Mouse (Mus musculus): ENCODE results near the gene Aup1. TPM values are rescaled to one million over a fixed set of nuclear protein-coding genes. Genes with fewer than 3 reads are reported as not detected.

Gene Aup1
- 164 and 169 TPM in 2 replicates for polyA plus RNA-seq (2016; fragmentation: Nextera tagmentation; extraction: Ambion mirVana)

DNA sequence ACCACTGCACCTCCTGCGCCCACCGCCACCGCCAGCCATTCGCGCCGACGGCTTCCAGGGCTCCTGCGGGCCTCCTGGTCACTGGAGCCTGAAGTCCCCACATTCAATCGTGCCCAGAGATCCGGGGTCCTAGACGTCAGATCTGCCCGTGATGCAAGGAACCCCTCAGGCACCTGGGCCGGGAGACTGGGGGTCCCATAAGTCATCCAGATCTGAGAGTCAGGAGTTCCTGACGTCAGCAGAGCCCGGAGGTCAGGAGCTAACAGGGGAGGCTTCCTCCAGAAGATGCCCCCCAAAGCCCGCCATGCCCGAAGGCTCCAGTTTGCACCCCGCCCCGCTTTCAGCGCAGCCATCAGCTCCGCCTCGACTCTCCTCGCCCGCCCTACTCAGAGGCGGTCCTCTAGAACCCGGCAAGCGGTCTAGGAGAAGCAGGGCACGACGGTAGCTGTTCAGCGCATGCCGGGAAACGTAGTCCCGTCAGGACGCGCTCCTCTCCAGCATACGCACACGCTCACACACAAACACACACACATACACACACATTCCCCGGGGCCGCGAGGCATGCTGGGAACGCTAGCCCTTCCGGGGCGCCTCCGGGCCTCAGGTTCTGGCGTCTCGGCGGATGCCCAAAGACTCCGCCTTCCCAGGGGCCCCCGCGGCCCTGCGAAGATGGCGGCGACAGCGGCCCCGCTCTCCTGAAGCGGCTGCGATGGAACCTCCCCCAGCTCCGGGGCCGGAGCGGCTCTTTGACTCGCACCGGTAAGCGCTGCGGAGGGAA, at the start of gene Aup1:
Gene Aup1, plus strand, starts transcription at position 448 of the 778 bp plus-strand sequence.
- under 1% methylated on average over 64 of the region's 64 CpGs for WGBS
- H3K4me3 ChIP-seq, result peak within 1 kb of the TSS; percentile 97
- H3K27me3 ChIP-seq (ENCODE audit: poor library complexity, severe bottlenecking), result 0 out of 2 replicates have a peak, but pooled peaks cover 9% of the 10 kb centered on the region
- H3K4me1 ChIP-seq, result peaks cover 36% of the 10 kb centered on the region
- H3K9me3 ChIP-seq, result no peaks in the 10 kb centered on the region
- H3K27ac ChIP-seq, result peak within 1 kb of the TSS; percentile 93
- H3K36me3 ChIP-seq (replicated peaks), result peaks cover 62% of the 10 kb centered on the region
- peak; percentile 99 for DNase-seq (ENCODE audit: extremely low spot score, low spot score)

DNA sequence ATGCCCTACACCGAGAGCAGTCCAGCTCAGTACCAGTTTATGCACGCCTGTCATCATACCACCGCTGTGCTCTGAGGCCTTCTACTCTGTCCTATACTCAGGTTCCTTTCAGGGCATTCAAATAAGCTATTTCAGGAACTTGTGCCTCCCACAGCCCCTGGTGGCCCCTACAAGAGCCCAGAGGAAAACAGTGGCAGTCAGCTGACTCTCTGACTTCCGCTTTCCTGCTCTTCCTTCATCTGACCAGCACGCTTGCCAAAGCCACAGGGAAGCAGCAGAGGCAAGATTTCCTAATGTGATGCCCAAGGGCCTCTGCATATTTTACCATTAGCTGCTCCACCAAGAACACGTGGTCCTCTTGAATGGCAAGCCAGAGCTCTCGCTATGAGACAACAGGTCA, 49.4 kb upstream of the Aup1 start:
- H3K9me3 ChIP-seq, result no peaks in the 10 kb centered on the region
- no peak for DNase-seq (ENCODE audit: extremely low spot score, low spot score)
- WGBS, result 68% methylated on average over 7 of the region's 7 CpGs

DNA sequence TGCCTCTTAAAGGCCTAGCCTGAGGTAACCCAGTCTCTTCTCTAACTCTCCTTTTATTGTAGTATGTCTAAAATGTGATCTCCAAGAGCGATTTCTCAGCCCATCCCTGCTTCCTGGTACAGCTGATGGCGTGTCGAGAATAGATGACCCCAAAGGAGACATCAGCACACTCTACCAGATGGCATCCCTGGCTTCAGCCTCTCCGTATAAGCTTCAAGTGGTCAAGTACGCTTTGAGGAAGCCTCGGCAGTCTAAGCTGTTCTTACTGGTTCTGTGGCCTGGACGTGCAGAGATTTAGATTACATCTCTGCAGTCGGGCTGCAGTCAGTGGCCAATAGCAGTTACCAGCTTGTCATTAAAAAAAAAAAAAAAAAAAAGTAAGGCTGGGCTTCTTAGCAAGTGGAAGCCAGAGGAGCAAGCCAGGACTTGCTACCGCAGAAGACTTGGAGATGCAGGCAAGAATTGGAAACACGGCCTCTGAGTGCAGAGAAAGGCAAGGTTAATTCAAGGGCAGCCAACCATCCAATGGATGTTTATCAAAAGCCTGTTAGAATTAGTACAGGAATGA, 48.8 kb upstream of the Aup1 start:
- Histone ChIP-seq H3K9me3 (no peaks in the 10 kb centered on the region), H3K27me3 (ENCODE audit: poor library complexity, severe bottlenecking) (no peaks in the 10 kb centered on the region), H3K4me1 (peaks cover 12% of the 10 kb centered on the region), H3K4me3 (no peak overlapping the region), H3K36me3 (replicated peaks) (no peaks in the 10 kb centered on the region), H3K27ac (no peak overlapping the region)
- 89% methylated on average over 10 of the region's 10 CpGs for WGBS
- no peak for DNase-seq (ENCODE audit: extremely low spot score, low spot score)

More for the DNA sequence above, 49.4 kb upstream of the Aup1 start:
- peaks cover 16% of the 10 kb centered on the region for H3K4me1 ChIP-seq
- H3K4me3 ChIP-seq, result no peak overlapping the region
- 0 out of 2 replicates have a peak, but pooled peaks cover 2% of the 10 kb centered on the region for H3K27me3 ChIP-seq (ENCODE audit: poor library complexity, severe bottlenecking)
- no peak overlapping the region for H3K27ac ChIP-seq
- no peaks in the 10 kb centered on the region for H3K36me3 ChIP-seq (replicated peaks)

DNA sequence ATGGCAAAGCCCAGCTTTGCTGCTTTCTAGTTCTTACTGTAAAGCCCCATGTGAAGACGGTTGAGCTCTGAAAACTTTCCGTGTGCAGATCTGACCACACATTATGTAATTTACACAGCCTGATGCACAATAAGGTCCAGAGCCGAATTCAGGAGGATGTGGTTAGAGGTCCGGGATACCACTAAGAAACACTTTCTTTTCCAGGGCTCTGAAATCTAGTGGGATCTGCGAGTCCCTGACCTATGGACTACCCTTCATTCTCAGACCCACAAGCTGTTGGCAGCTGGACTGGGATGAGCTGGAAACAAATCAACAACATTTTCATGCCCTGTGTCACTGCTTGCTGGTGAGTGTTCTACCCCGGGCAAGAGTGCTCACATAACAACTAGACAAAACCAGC, 48.2 kb upstream of the Aup1 start:
- Histone ChIP-seq H3K27me3 (ENCODE audit: poor library complexity, severe bottlenecking) (no peaks in the 10 kb centered on the region; the same call in 1 of the 2 replicates), H3K9me3 (no peaks in the 10 kb centered on the region), H3K4me1 (peaks cover 9% of the 10 kb centered on the region), H3K36me3 (replicated peaks) (no peaks in the 10 kb centered on the region), H3K4me3 (no peak overlapping the region), H3K27ac (no peak overlapping the region)
- 88% methylated on average over 6 of the region's 6 CpGs for WGBS
- DNase-seq (ENCODE audit: extremely low spot score, low spot score), result no peak

DNA sequence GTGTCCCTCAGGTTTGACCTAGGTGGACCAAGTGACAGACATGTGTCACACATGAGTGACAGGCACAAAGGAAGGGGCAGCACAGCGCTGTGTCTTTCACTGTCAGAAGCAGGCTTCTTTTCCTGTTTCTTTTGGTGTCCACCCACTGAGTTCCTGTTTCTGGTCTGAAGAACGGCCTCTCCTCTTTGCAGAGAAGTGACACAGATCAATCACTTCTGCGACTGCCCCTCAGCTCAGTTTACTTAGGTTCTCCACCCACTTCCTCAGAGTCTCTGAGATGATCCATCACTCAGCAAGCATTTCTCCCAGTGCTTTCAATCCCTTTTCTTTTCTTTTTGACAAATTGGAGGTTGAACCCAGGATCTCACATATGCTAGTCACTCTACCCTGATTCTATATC, 45.7 kb upstream of the Aup1 start:
- 68% methylated on average over 3 of the region's 3 CpGs for WGBS
- no peak overlapping the region for H3K27ac ChIP-seq
- no peaks in the 10 kb centered on the region for H3K36me3 ChIP-seq (replicated peaks)
- no peaks in the 10 kb centered on the region for H3K9me3 ChIP-seq
- H3K4me1 ChIP-seq, result peaks cover 17% of the 10 kb centered on the region
- DNase-seq (ENCODE audit: extremely low spot score, low spot score), result no peak
- no peaks in the 10 kb centered on the region; the same call in 1 of the 2 replicates for H3K27me3 ChIP-seq (ENCODE audit: poor library complexity, severe bottlenecking)
- H3K4me3 ChIP-seq, result no peak overlapping the region

DNA sequence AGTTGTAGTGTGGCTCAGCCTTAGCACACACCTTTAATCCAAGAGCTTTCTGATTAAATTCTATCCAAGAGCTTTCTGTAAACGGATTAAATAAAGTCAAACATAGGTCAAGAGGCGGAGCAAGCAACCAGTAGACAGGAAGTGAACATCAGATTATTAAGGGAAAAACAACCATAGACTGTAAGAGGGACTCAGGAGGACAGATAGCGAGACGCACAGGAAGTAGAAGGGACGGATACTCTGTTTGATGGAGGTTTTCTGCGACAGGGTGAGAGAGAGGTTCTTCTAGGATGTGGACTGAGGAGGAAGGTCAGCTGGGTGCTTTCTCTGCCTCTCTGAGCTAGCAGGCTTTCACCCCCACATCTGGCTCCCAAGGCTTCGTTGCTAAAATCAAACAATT, 44.3 kb upstream of the Aup1 start:
- peaks cover 14% of the 10 kb centered on the region for H3K4me1 ChIP-seq
- no peak overlapping the region for H3K4me3 ChIP-seq
- H3K27ac ChIP-seq, result no peak overlapping the region
- H3K9me3 ChIP-seq, result no peaks in the 10 kb centered on the region
- H3K36me3 ChIP-seq (replicated peaks), result no peaks in the 10 kb centered on the region
- no peaks in the 10 kb centered on the region; the same call in 1 of the 2 replicates for H3K27me3 ChIP-seq (ENCODE audit: poor library complexity, severe bottlenecking)
- 75% methylated on average over 7 of the region's 7 CpGs for WGBS
- no peak for DNase-seq (ENCODE audit: extremely low spot score, low spot score)

DNA sequence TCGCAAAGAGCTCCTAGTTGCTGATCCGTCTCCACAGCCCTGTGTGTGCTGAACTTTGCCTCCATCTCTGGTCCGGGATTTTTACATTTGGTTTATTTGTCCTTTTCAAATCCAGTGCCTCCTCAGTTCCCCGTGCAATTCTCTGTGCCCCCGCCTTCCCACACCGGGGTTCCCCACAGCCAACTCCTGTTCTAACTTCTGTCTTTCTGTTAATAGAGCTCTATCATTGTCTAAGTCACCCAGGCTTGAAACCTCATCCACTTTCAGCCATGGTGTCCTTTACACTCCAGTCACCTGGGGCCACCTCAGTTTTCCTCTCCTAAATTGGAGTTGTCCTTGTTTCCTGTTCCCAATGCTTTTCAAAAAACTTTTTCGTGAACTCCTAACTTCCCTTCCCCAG, 43.1 kb upstream of the Aup1 start:
- Histone ChIP-seq H3K4me1 (peaks cover 12% of the 10 kb centered on the region), H3K9me3 (no peaks in the 10 kb centered on the region), H3K27ac (no peak overlapping the region), H3K27me3 (ENCODE audit: poor library complexity, severe bottlenecking) (no peaks in the 10 kb centered on the region; the same call in 1 of the 2 replicates), H3K4me3 (no peak overlapping the region), H3K36me3 (replicated peaks) (no peaks in the 10 kb centered on the region)
- 87% methylated on average over 7 of the region's 7 CpGs for WGBS
- DNase-seq (ENCODE audit: extremely low spot score, low spot score), result no peak

DNA sequence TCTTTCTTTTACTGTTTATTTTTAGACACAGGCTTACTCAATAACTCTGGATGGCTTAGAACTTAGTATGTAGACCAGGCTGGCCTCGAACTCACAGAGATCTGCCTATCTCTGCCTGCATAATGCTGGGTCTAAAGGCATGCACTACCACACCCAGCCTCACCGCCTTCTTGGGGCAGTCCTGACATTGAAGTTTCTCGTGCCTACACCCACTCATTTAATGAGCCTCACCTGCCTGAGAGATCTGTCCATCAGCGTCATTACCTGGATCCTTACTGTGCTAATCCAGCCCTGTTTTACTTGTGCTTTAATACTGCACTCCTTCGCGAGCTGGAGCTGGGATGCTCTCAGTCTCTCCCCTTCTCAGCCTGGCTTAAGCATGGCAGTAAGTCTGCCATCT, 42.6 kb upstream of the Aup1 start:
- 81% methylated on average over 6 of the region's 6 CpGs for WGBS
- no peak for DNase-seq (ENCODE audit: extremely low spot score, low spot score)
- no peaks in the 10 kb centered on the region; the same call in 1 of the 2 replicates for H3K27me3 ChIP-seq (ENCODE audit: poor library complexity, severe bottlenecking)
- H3K4me3 ChIP-seq, result no peak overlapping the region
- peaks cover 12% of the 10 kb centered on the region for H3K4me1 ChIP-seq
- H3K9me3 ChIP-seq, result no peaks in the 10 kb centered on the region
- no peak overlapping the region for H3K27ac ChIP-seq
- H3K36me3 ChIP-seq (replicated peaks), result no peaks in the 10 kb centered on the region

DNA sequence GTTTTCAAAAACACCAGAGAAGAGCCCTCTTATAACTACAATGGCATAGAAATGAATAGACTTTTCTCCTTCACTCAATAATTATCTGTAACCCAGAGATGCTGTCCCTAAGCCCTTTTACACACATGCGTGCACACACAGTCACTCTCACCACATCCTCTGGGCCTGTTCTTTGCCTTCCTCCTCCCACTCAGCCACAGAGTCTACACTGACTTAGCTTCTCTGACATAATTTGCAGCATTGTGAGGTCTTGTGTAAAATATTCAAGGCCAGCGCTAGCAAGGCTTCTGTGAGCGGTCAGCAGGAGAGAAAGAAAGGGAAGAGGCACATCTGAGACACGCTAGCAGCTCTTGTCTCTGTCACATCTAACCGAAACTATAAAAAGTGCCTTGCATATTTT, 40.9 kb upstream of the Aup1 start:
- no peak for DNase-seq (ENCODE audit: extremely low spot score, low spot score)
- WGBS, result 81% methylated on average over 5 of the region's 5 CpGs
- Histone ChIP-seq H3K27ac (no peak overlapping the region), H3K4me1 (peaks cover 12% of the 10 kb centered on the region), H3K27me3 (ENCODE audit: poor library complexity, severe bottlenecking) (no peaks in the 10 kb centered on the region; the same call in 1 of the 2 replicates), H3K9me3 (no peaks in the 10 kb centered on the region), H3K4me3 (no peak overlapping the region), H3K36me3 (replicated peaks) (no peaks in the 10 kb centered on the region)

DNA sequence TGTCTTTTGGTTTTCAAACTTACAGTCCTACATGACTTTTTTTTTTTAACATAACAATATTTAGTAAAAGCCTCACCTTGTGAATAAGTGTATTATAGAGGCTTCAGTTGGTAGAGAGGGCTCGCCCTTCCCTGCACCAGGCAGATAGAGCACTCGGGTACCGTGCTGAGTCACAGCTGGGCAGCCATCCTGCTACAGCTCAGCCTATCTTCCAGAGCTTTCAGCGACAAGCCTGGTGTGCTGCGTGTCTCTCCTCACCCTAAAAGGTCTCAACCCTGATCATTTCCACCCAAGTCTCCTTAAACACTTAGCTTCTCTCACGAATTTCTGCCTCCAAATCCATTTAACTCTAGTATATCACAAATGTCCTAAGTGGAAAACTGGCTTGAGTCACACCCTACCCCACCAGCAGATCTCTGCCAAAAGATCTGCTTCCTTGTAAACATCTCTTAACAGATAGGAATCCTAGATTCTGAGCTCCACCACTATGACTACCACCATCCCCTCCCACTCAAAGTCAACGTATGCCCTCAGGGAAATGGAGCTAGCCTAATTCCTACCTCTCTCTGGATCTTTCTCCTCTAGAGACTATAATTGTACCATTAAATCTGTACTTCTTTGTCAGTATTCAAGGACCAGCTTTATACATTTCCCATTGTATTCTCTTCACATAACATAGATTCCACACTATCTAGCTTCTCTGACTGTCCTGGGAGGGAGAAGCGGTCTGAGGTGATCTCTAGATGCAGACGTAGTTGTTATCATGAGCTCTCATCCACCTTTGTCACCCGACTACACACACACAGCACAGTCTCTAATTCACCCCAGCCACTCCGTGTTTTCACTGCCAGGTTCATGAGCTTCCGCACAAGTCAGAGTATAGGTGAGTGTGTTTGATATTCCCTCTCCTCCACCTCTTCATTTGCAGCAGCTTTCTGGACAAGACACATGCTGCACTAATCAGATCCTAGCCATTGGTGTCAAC, 39.5 kb upstream of the Aup1 start:
- peaks cover 12% of the 10 kb centered on the region for H3K4me1 ChIP-seq
- no peaks in the 10 kb centered on the region for H3K9me3 ChIP-seq
- 77% methylated on average over 12 of the region's 12 CpGs for WGBS
- DNase-seq (ENCODE audit: extremely low spot score, low spot score), result no peak
- H3K36me3 ChIP-seq (replicated peaks), result no peaks in the 10 kb centered on the region
- no peak overlapping the region for H3K27ac ChIP-seq
- no peak overlapping the region for H3K4me3 ChIP-seq
- no peaks in the 10 kb centered on the region; the same call in 1 of the 2 replicates for H3K27me3 ChIP-seq (ENCODE audit: poor library complexity, severe bottlenecking)

DNA sequence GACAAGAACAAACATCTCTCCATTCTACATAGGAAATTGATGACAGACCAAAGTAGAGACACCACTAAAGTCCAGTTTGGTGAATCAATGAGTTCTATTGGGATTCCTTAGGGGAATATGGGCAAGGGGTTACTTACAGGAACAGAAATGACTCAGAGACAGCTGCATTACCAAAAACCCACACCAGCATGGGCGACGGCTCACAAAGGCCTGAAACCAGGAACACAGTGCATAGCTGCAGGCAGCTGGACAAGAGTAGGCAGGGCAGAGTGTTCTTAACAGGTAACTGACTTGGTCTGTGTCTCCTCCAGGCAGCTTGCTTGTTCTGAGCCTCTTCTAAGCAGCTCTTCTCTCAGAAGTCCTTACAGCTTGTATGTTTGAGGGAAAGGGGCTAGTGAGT, 38.6 kb upstream of the Aup1 start:
- Histone ChIP-seq H3K4me3 (no peak overlapping the region), H3K27me3 (ENCODE audit: poor library complexity, severe bottlenecking) (no peaks in the 10 kb centered on the region; the same call in 1 of the 2 replicates), H3K9me3 (no peaks in the 10 kb centered on the region), H3K27ac (no peak overlapping the region), H3K4me1 (peaks cover 12% of the 10 kb centered on the region), H3K36me3 (replicated peaks) (no peaks in the 10 kb centered on the region)
- WGBS, result 84% methylated on average over 2 of the region's 2 CpGs
- DNase-seq (ENCODE audit: extremely low spot score, low spot score), result no peak

DNA sequence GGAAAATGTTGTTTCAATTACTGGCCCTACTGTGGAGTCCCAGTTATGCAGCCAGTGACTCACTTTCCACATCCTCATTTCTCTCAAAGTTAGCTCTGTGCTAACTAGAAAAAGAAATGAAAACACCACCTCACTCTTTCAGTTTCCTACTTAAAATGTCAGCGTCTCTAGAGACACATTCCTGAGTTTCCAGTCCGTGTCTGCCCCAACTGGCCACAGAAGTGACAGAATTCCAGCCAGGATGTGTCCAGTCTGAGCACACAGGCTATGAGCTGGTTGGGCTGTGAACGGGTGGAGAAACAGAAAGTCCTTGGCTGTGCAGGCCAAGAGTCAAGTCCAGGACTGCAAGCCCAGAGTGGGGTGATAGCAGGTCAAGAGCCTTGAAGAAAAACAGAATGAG, 37.1 kb upstream of the Aup1 start:
- 83% methylated on average over 3 of the region's 3 CpGs for WGBS
- Histone ChIP-seq H3K36me3 (replicated peaks) (no peaks in the 10 kb centered on the region), H3K4me3 (no peak overlapping the region), H3K4me1 (peaks cover 12% of the 10 kb centered on the region), H3K9me3 (no peaks in the 10 kb centered on the region), H3K27ac (no peak overlapping the region), H3K27me3 (ENCODE audit: poor library complexity, severe bottlenecking) (no peaks in the 10 kb centered on the region)
- no peak for DNase-seq (ENCODE audit: extremely low spot score, low spot score)

All from forebrain, embryonic 10.5 days (tissue).